Mouse (Mus musculus) left cerebral cortex, postnatal 14 days (tissue): ENCODE results near the gene Fbxo6. TPM values are rescaled to one million over a fixed set of nuclear protein-coding genes. Genes with fewer than 3 reads are reported as not detected.
"Not testable (repeated sequence)": the region's sequence is repeated elsewhere in the genome, so short reads cannot be mapped to it uniquely, and the experiment has no call there.

ENCODE experiments used
- DNase-seq, 2 experiments: peaks; one replicate each; pipeline ENCODE4 v3.0.0; 2021 to 2022; ENCODE audit warnings: low spot score in 2 of 2, mixed read lengths in 1 of 2
- intact Hi-C: fragments of 180-260 bp; cut with DNase I; formaldehyde crosslinking; loops from one replicate; pipeline ENCODE4 v1.15.1; 2025
- long read RNA-seq, 2 experiments: library from polyadenylated mRNA; stranded (forward); transcript quantifications; one replicate each; pipeline ENCODE4 v2.0.0; 2021
- total RNA-seq, 2 experiments: library from RNA; stranded (reverse); gene quantifications; 2 replicates each; pipeline ENCODE4 v1.2.3; 2021

Gene Fbxo6
- total RNA-seq = 10 to 100 TPM; 25.7 to 29.4 TPM
- long read RNA-seq, experiment 1, transcript Fbxo6-206 (6 exons, 811 nt) = minor isoform, 10 of 35 reads
- long read RNA-seq, experiment 1, transcript Fbxo6-201 (6 exons, 1,346 nt) = major isoform, 14 of 35 reads
- long read RNA-seq, experiment 1, partial matches to known transcripts = 3 of 35 reads
- long read RNA-seq, experiment 1, other reads (novel, unspliced or antisense) = 1 of 35 reads
- long read RNA-seq, experiment 2, transcript Fbxo6-206 (6 exons, 811 nt) = minor isoform, 11 of 34 reads
- long read RNA-seq, experiment 2, transcript Fbxo6-201 (6 exons, 1,346 nt) = major isoform, 12 of 34 reads
- long read RNA-seq, experiment 2, partial matches to known transcripts = 0 of 34 reads
- long read RNA-seq, experiment 2, other reads (novel, unspliced or antisense) = 3 of 34 reads

DNA sequence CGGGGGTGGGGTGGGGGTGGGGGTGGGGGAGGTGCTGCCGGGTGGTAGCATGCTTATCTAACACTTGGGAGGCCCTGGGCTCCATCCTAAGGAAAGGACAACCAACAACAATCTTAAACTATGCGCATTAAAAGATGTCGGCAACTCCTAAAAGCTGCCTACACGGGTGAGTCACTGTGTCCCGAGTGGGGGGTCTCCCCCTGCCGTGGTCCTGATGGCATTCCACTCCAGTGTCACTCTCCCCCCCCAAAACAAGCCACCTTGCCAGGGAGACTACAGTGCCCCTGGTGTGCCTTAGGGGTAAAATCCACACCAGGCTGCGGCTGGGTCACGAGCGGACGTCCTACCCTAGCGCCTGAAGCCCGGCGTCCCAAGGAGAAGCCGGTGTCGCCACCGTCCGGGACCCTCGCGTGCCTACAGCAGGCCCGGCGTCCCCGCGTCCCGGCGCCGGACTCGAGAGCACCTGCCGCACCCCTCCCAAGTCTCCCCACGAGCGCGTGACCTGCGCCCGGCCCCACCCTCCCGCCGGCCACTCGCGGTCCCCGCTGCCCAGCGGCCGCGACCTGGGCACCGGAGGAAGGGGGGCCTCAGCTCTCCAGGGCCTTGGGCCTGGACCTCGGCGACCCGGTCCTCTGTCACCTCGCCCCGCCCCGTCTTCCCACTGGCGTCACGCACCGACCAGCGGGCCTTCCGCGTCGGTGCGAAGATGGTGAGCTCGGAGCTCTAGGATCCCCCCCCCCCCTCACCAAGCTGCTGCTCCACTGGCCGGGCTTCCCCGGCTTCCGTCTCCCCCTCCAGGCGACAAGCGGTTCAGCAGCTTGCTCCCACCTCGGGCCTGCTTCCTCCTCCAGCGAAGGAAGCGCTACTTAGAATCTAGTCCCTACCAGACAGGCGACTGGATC lies at the start of gene Fbxo6:
TSS of gene Fbxo6 (minus strand) at position 874 of the 902 bp plus-strand sequence.
- intact Hi-C loops = loop anchor here (2.0 kb wide), 1 partner anchor 37 kb away; no protein-coding TSS in a partner anchor
- peak; percentile 83 to 92 for DNase-seq

DNA sequence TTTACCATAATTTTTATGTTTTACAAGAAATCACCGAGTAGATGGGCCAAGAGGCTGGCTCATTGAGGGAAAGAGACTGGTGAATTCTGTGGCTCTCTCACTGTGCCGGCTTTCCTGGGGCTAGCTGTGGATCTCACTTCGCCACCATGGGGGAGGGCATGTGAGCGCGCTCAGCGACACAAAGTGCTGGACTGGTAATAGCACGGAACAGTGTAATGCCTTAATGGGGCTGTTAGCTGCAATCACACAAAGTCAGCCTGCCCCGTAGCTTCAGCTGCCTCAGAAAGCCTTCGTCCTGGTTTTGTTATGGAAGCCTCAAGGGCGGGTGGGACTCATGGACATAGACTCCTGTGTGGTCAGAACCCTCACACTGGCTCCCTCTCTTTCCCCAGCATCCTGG lies 46.8 kb upstream of the Fbxo6 start:
- intact Hi-C loops = no loop called here
- no peak for DNase-seq

DNA sequence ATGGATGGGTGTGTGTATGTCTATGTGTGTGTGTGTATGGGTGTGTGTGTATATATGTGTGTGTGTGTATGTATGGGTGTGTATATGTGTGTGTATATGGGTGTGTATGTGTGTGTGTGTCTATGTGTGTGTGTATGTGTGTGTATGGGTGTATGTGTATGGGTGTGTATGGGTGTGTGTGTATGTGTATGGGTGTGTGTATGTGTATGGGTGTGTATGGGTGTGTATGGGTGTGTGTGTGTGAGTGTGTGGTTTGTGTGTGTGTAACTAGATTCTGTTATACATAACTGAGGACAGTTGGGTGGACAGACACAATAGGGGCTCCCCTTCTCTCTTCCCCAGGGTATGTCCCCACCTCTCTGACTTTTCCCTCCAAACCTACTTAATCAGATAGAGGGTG lies 42.5 kb upstream of the Fbxo6 start:
- DNase-seq = no peak
- intact Hi-C loops = no loop called here

DNA sequence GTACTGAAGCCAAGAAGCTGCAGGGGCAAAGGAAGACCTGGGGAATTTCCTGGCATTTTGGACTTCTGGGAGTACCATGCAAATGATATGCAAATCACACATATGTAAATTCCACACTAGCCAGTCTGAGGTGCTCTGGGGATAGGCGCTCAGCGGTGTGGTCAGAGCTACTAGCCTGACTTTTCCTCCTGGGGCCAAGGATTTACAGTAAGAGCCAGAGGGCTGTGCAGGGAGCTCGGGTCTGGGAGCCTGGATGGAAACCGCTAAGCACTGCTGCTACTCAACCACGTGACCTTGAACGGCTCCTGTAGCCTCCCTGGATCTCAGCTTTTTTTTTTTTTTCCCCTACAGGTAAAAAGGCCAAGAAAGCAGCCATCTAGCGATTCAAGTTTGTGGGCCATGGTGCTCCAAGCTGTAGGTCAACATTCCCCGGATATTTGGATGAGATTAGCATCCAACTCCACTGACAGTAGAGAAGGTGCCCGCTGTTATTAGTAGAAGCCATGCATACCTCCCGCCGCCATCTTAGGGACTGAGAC lies 40.8 kb upstream of the Fbxo6 start:
- no peak for DNase-seq
- intact Hi-C loops = no loop called here

DNA sequence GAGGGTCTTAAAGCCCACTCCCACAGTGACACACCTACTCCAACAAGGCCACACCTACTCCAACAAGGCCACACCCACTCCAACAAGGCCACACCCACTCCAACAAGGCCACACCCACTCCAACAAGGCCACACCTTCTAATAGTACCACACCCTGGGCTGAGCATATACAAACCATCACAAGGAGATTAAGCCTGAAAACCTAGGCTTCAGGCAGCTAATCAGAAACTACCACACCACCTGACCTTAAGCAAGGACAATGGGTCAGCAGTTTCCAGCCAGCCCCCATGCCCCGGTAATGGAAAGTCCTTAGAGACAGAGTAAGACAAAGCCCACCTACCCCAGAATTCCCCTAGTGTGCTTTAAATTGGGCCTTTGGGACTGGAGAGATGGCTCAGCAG lies 36.8 kb upstream of the Fbxo6 start:
- intact Hi-C loops, DNase-seq: not testable (repeated sequence)

DNA sequence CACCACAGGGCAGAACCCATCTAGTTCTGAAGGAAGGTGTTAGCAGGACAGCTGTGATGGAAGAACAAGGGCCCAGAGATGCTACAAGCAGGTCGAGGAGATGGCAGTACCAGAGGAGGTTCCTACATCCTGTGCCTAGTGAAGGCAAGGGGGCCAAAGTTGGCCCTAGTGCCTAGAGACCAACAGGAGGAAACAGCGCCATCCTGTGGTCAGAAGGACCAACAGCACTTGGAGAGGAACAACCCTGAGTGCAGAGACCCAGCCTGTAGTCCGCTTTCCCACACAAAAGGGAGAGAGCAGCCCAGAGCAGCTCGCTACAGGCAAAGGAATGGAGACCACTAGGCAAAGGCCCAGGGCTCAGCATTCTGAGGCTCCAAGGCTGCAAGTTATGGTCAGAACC lies 33.9 kb upstream of the Fbxo6 start:
- DNase-seq = no peak
- intact Hi-C loops = no loop called here

DNA sequence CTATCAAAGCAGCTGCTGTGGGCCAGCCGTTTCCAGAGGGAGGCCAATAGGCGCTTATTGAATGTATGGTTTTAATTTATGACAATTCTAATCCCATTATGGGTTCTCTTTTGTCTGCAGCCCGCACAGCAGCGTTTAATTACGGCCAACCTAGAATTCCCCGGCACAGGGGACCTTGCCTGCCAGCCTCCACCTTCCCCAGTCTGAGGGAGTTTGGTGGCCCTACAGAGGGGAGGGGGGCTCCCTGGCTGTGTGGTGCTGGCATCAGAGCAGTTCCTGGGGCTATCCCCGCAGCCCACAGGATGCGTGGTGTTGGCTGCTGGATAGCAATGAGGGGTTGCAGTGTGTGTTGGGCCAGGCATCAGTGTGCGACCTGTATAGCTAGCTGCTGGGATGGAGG lies 32.6 kb upstream of the Fbxo6 start:
- no peak for DNase-seq
- intact Hi-C loops = no loop called here

DNA sequence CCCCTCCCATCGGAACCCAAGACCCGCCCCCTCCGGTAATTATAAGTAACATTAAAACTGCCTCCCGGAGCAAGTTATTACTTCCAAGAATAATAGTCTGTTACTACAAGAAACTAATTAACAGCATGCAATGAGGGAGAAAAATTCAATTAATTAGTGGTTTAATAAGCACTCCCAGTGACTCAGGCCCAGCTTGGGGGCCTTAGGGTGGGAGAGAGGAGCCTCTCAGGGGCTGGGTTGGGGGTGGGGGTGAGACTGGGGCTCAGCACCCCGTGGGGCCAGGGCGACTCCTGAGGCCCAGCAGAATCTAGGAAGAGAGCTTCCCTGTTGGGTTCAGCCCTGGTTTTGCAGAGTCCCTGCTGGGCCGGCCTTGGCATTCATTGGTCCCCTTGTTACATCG lies 30.4 kb upstream of the Fbxo6 start:
- DNase-seq = no peak
- intact Hi-C loops = no loop called here

DNA sequence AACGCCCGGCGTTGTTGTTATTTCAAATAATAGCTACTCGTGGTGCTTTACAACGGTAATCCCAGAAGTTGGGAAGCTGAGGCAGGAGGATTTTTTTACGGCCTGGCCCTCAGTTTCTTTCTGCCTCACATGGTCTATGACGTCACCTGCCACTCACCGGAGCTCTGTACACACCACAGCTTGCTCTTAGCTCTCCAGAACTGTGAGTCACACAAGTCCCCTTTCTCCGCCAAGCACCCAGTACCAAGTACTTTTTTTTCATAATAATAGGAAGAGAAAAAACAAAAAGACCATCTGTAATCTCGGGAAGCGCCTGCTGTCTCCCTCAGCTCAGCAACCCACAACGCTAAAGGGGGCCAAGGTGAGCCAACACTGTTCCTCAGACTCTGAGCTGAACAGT lies 29.5 kb upstream of the Fbxo6 start:
- intact Hi-C loops = no loop called here
- peak in 1 of 2 experiments; percentile 31 for DNase-seq

DNA sequence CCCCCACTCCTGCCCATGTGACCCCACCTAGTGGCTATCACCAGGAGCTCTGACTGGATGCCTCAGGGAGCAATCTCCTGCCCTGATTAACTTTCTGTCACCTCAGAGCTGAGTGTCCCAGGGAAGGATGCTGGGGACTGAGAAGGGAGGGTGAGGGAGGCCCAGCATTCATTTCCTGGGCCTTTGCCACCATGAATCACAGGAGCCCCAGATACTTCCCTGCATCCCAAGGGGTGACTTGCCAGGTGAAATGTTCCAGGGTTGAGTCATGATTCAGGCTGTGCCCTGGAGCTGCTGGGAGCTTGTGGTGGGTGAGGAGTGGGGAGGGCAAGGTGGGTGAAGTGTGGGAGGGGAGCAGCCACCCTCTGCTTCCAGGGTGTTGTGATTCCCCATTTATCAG lies 25.8 kb upstream of the Fbxo6 start:
- intact Hi-C loops = no loop called here
- DNase-seq = no peak

DNA sequence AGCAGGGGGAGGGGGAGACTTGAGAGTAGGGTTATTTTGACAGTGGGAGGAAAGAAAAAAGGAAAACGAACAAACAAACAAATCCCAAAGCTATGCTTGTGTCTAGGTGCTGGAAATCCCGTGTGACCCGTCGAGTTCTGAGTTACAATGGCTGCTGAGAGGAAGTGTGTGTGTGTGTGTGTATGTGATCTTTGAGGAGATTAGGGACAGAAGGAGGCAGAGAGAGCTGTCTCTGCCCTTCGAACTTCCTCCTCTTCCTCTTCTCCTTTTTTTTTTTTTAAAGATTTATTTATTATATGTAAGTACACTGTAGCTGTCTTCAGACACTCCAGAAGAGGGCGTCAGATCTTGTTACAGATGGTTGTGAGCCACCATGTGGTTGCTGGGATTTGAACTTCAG lies 24.7 kb upstream of the Fbxo6 start:
- DNase-seq, intact Hi-C loops: not testable (repeated sequence)

DNA sequence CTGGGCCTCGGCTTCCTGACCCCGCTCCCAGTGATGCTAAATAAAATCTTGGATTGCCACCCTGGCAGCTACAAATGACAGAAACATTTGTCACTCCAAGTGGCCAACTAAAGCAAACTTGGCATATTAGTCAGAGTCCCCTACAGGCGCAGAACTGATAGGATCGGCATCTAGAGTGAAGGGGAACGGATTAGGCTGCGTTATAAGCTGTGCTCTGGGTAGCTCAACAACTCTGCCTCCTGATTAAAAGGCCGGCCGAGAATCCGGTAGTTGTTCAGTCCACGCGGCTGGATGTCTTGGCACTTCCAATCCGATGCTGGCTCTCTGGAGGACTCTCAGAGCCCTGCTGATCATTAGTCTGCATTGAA lies 22.5 kb upstream of the Fbxo6 start:
- intact Hi-C loops = loop anchor here (5.0 kb wide), 3 partner anchors 58 to 163 kb away; no protein-coding TSS in a partner anchor
- no peak for DNase-seq

DNA sequence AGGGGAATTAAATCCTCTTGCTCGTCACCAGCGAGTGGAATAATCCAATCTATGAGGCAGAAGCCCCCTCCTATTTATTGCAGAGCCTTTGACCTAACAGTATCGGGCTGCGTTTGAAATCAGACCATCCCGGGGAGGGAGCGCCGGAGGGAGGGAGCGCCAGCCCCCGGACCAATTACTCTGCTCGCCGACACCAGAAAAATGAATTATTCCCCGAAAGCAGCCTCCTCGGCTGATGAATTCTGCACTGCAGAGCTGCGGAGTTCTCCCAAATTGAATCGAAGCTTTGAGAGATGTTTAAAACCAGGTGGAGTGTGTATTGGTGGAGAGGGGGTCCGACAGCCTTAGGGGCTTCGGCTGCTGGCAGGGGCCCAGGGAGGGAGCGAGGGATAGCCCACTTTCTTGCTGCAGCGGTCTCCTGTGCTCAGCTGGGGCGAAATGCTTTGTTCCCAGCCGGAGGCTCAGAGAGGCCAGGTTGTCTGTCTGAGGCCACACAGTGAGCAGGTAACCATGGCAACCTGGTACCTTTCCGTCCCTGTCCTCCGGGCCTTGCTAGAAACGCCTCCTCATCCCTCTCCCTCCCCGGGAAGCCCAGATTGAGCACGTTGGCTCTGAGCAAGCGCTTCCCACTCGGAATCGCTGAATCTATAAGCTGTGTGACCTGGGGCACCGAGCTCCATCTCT lies 22.0 kb upstream of the Fbxo6 start:
- intact Hi-C loops = loop anchor here (5.0 kb wide), 3 partner anchors 58 to 163 kb away; no protein-coding TSS in a partner anchor

DNA sequence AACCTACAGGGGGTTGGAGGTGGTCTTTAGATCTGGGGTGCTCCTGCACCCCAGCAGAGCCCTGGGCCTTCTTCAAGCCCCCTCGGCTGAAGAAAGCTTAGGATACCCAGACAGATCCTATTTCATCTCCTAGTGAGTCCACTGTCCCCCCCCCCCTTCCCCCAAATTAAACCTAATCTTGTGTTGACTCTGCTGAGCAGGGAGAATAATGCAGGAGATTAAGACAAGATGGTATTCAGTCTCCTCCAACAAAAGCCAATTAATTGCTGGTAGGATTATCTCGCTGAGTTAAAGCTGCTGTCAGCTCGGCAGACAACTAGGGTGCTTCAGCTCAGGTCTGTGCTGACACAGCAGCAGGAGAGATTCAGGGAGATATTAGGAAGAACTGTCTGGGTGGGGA lies 19.3 kb upstream of the Fbxo6 start:
- intact Hi-C loops = loop anchor here (2.0 to 5.0 kb wide), 5 partner anchors 61 to 264 kb away; no protein-coding TSS in a partner anchor

More for the DNA sequence above, 22.0 kb upstream of the Fbxo6 start:
- DNase-seq = peak; percentile 53 to 73

DNA sequence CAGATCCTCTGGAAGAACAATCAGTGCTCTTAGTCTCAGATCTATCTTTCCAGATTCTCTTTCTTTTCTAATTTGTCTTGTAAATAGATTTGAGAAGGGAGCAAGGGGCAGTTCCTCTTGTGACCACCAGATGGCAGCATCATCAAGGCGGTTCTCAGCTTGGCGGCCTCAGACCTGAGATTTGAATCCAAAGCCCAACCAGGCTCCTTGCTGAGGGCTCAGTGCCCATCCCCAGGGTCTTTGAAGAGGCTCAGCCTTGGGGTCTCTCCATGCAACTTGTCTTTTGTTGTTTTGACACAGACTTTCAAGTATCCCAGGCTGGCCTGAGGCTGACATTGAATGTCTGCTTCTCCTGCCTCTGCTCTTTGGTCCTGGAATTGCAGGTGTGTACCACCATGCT lies 18.9 kb upstream of the Fbxo6 start:
- intact Hi-C loops = loop anchor here (2.0 to 5.0 kb wide), 5 partner anchors 61 to 264 kb away; no protein-coding TSS in a partner anchor
- peak; percentile 62 to 73 for DNase-seq

More for the DNA sequence above, 19.3 kb upstream of the Fbxo6 start:
- no peak for DNase-seq

DNA sequence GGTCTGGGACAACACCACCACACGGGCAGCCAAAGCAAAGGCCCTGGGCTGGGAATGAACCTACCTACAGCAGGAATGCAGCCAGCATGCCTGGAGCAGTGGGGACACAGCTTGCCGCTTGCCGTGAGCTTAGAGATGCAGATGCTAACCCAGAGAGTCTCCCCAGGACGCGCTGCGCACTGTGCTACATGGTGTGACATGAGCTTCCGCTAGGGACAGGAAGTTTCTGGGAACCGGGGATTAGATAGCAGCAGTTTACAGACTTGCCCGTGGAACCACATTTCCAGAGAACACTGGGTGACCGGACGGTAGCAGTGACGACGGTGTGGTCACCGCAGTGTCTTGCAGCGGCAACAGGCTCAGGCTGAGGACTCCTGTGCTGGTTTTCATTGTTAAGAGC lies 17.6 kb upstream of the Fbxo6 start:
- intact Hi-C loops = no loop called here

DNA sequence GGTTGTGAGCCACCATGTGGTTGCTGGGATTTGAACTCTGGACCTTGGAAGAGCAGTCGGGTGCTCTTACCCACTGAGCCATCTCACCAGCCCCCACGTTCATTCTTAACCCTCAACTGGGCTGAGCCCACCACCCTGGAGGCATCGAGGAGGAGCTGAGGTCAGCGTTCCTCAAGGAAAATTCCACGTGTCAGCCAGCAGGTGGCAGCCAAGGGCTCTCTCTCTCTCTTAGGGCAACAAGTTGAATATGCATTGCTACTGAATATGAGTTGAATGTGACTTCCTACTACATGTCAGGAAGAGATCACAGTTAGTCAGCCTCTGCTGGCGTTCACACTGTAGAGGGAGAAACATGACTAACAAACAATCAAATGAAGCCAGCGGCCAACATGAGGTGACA lies 16.3 kb upstream of the Fbxo6 start:
- DNase-seq = peak in 1 of 2 experiments; percentile 62
- intact Hi-C loops = no loop called here

More for the DNA sequence above, 17.6 kb upstream of the Fbxo6 start:
- no peak for DNase-seq

DNA sequence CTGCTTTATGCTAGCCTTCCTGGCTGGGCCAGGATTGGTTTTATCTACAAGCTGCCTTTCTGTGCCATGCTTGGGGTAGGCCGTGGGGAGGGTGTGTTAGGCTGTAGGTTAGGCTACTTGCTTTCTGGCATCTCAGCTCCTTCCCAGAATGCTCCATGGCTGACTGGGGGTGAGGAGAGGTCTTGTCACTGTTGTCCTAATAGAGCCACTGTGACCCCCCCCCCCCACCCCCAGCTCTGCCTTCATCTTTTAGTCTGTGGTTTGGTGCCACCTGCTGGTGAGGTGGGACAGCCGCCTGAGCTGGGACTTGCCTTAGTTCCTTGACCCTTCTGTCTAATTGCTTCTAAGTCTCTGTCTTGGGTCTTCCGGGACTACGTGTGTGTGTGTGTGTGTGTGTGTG lies 15.0 kb upstream of the Fbxo6 start:
- DNase-seq = peak in 1 of 2 experiments; percentile 74
- intact Hi-C loops = loop anchor here (2.0 kb wide), 1 partner anchor 52 kb away; no protein-coding TSS in a partner anchor

DNA sequence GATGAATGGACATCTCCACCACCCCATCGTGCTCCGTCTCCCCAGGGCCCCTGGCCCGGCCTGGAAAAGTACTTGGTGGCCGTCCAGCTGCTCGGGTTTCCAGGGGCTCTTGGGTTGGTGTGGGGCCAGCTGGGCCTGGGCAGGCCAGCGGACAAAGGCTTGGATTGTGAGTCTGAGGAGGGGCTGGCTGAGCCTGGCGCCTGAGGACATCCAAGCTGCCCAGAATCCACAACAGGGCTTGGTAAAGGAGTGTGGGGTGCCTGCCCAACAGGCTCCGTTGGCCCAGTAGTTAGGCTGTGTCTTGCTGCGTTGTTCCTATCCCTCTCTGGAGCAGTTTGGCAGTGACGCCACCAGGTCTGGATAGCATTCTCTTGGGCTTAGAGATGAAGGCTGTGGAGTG lies 14.5 kb upstream of the Fbxo6 start:
- intact Hi-C loops = loop anchor here (2.0 kb wide), 1 partner anchor 52 kb away; no protein-coding TSS in a partner anchor
- DNase-seq = peak; percentile 72 to 86
